Mouse (Mus musculus): ENCODE data around the gene Rad51b.

The Rad51b gene

DNA sequence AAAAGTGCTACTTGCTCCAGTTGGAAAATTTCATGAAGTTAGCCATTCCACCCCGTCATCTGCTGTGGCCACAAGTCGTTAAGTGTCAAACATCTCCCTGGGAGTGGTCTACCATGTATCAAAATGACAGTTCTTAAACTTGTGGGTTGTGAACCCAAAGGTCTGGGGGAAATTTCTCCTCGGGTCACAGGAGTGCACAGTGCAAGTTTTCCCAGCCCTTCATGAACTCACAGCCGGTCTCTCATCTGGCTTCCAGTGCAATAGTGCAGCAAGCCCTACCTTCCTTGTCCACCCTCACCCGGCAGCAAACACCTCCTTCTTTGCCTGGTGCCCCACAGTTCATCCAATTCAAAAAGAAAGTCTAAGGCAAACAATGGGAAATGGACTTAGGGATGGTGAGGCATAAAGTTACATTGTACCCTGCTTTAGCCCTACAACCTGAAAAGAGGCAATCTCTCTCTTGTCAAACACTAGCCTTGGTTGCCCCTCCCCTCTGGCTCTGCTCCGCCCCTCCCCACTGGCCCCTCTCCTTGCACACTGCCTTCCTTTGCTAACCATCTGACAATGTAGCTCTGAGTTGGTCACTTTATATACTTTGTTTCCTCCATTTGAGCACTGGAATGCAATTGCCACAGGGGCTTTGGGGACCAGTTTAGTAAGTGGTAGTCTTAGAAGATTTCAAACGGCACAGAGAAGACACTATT is 390.8 kb downstream of the Rad51b start:
- DNase-seq (ENCODE audit: low spot score) = no peak

GRCm38 (mm10) chr12:79689299-79689698 is 392.2 kb downstream of the Rad51b start:
- no peak for DNase-seq (ENCODE audit: low spot score)

DNA sequence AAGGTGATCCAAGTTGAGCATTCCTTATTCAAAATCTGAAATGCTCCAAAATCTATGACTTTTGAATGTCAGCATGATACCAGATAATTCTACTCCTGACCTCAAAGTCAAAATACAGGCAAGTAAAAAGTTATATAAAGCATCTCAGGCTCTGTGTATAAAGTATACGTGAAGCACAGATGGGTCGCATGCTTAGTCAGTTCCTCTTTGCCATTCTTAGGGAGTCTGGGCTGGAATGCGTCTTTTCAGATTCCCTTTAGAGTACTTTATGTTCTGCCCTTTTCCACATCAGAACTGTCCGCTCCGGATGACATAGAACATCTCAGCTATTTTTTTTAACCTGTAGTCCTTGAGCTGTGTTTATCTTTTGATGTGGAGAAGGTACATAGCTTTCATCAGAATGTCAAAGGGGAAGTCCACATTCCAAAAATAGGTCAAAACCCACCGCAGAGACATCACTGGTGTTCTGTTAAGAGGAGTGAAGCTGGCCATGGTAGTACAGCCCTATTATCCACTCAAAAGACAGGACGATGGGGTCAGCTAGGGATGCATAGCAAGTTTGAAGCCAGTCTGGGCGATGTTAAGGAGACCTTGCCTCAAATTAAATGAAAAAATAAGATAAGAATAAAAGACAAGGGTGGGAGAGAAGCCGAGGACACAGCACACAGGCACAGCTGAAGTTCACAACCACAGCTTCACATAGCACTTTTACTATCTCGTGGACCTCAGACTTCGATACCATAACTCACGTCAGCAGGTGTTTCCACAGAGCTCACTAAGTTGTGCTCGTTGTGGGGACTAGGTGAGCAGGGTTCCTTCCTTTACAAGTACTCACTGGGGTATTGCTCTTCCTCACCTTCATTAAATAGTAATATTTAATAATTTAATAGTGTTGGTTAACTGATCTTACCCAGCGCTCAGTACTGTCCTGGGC is 395.1 kb downstream of the Rad51b start:
- DNase-seq (ENCODE audit: low spot score) = no peak

DNA sequence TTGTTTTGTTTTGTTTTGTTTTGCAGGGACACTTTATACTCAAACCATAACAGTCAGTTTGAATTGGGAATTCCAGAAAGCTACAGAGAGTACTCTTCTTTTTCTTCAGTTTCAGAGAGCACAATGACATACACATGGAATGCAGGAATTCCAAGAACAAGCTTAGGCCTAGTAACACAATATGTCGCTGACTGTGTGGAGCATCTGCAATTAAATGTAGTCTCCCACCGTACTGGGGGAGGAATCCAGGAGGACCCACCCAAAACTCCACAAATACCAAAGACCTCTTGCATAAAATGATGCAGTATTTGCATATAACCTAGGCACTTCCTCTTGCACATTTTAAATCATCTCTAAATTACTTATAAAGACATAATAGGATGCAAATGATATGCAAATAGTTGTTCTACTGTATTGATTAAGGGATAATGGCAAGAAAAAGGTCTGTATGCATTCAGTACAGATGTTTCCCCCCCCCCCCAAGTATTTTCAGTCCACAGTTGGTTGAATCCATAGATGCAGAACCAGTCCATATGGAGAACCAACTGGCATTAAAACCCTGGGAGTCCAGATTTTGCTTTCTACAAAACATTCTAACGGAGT is 398.9 kb downstream of the Rad51b start:
- DNase-seq (ENCODE audit: low spot score) = no peak

DNA sequence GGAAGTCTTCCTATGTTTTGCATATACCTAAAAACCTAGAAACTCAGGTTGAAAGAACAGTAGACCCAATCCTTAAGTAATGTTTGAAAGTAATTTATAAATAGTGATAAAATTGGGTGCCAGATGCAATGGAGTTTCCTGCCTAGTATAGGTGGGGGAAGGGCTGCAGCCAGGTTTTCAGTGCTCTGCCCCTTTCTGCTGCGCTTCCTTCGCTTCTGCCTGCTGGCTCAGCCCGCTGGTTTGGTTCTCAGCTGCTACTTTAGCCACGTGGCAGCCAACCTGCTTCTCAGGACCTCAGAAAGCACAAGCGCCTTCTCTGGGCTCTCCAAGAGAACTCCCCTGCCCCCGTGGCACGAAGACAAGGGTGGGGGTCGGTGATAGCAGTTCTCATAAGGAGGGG is 406.5 kb downstream of the Rad51b start:
- no peak for DNase-seq (ENCODE audit: low spot score)

GRCm38 (mm10) chr12:79705501-79706266 is 408.6 kb downstream of the Rad51b start:
- DNase-seq (ENCODE audit: low spot score) = no peak

DNA sequence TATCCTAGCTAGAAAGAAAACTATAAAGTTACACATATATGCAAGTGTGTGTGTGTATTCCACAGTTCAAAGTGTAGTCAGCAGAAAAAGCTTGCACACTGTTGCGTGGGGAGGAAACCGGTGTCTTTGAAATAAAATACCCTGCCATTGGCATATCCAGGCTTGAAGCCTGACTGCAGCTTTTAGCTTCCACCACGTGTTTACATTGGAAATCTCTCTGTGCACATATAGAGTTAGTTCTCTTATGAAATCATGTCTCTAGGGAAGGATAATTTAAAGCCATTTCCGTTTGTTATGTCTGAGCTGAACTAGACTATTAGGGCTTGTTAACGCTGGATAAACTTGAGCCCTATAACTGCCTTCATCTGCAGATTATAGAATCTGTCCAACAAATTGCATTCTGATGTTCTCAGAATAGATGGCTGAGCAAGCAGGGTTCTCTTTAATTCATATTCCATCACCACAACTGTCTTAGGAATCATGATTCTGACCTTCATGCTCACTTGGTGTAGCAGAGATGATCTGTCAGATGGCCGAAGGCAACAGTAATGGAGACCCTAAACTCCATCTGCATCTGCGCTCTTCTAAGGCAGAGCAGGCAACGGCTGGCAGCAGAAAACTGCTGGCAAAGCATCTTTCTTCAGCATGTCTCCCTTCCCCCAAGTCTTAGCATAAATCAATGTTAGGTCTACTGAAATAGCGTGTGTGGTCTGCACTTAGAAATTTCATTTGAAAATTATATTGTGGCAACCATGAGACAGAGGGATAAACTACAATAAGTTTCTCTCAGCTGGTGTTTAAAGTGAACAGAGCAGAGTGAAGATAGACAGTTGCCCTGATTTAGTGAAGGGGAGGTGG is 410.7 kb downstream of the Rad51b start:
- no peak for DNase-seq (ENCODE audit: low spot score)

- DNase-seq (ENCODE audit: low spot score) = no peak
Observed at GRCm38 (mm10) chr12:79708423-79708733, 411.3 kb downstream of the Rad51b start.

DNA sequence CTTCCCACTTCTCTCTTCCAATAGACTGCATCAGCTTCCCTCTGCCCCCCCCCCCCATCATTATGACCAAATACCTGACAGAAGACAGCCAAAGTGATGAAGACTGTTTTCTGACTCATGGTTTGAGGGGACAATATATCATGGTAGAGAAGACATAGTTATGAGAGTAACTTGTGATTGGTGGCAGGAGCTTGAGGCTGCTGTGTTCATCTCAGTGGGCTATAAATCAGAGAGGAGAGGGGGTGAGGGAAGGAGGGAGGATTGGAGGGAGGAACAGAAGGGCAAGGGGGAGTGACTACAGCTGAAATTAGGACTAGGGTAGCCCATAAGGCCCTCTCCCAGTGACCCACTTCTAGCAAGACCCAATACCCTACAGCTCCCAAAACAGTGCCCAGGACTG is 416.2 kb downstream of the Rad51b start:
- DNase-seq (ENCODE audit: low spot score) = no peak

GRCm38 (mm10) chr12:79714484-79714883 is 417.4 kb downstream of the Rad51b start:
- DNase-seq (ENCODE audit: low spot score) = no peak

DNA sequence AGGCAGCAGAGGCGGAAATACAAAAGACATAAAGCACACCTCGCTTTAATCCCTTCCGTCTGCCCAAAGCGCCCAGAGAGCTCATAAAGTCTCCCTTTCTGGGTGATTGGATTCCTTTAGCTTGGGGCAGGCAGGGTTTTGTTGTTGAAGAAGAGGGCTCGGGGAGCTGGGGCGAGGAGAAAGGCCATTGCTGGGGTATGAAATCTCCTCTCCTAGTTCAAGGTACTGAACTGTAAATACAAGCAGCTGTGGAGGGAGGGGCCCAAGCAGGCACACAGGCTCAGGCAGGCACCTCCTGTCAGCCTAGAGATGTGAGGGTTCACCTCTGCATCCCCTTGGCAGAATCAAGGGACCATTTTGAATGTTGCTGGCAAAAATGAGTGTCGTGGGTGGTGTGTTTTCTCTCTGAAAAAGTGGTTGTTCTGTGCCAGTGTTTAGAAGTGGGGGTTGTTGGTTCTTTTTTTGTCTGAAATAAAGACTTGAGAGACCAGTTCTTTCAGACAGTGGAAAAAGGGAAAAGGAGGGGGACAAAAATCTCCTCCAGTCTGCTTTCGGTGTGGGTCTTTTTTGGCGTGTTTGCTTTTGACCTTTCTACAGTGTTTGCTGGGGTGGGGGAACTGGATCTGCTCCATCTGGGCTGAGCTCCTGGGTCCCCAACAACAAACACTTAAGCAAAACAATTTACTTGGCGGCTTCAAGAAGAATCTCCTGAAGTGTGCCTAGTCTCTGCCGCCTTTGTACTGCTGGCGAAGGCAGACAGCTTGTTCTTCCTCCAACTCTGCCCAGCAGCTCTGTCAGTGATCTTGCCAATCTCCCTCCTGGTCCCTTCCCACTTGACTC is 418.6 kb downstream of the Rad51b start:
- DNase-seq (ENCODE audit: low spot score) = no peak

GRCm38 (mm10) chr12:79719091-79719846 is 422.2 kb downstream of the Rad51b start:
- no peak for DNase-seq (ENCODE audit: low spot score)

- no peak for DNase-seq (ENCODE audit: low spot score)
Observed at GRCm38 (mm10) chr12:79719847-79720201, 422.7 kb downstream of the Rad51b start.

DNA sequence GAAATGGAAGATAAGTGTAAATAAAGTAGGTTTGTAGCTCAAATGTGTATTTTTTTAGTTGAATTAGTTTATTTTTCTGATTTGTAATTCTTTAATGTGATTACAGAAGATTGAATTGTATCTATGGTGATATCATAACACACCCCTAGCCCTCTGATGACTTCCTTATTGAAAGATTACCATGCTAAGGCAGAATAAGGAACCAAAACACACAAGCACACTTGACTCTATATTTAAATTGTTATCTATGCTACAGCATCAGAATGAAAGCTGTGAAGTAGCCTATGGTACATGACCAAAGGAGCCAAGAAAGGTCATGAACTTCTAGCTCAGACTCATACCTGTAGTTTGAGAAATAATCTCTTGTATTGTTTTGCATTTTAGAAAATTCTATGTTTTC is 427.8 kb downstream of the Rad51b start:
- DNase-seq (ENCODE audit: low spot score) = no peak

DNA sequence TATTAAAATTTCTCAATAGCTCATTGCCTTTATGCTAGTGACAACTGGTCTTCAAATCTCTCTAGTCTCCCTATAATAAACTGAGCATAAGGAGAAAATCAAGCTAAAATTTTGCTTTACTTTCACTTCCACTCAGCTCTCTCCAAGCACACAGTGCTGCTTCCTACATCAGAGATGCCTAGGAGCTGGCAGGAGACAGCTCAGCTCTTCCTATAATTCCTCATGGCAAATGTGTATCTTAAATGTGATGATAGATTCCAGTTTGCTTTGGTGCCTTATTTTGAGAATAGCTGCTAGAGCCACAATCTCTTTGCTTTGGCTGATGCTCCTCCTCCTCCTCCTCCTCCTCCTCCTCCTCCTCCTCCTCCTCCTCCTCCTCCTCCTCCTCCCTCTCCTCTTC is 428.6 kb downstream of the Rad51b start:
- DNase-seq (ENCODE audit: low spot score) = no peak

DNA sequence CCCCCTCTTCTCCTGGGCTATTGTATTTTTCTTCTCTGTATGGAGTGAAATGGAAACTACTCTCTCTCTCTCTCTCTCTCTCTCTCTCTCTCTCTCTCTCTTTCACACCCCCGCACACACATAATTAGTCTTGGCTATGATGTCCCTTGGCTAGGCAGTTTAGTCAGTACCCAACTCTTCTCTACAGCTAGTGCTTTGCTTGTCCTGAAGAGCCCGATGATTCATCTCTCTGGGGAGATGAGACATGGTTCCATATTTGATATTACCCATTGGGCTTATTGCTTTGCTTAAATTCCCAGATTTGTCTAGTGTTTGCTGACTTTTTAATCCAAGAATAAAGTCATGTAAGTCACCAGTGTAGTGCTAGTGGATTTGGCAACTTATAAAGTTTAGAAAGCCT is 429.0 kb downstream of the Rad51b start:
- no peak for DNase-seq (ENCODE audit: low spot score)

DNA sequence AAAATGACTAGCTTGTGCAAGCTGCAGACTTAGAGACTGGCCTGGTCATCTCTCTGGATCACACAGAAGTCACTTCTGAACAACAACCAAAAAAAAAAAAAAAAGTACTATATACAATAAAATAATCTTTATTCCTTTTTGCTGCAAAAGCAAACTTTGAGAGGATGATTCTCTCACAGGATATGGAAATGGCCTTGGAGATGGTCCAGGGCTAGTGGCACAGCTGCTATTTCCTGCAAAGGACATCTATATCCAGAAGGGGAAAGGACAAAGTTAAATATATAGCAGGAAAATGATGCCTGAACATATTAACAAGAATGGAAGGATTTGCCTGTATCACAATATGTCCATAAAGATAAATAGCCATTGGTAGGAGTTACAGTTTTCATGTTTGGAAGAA is 429.9 kb downstream of the Rad51b start:
- no peak for DNase-seq (ENCODE audit: low spot score)

DNA sequence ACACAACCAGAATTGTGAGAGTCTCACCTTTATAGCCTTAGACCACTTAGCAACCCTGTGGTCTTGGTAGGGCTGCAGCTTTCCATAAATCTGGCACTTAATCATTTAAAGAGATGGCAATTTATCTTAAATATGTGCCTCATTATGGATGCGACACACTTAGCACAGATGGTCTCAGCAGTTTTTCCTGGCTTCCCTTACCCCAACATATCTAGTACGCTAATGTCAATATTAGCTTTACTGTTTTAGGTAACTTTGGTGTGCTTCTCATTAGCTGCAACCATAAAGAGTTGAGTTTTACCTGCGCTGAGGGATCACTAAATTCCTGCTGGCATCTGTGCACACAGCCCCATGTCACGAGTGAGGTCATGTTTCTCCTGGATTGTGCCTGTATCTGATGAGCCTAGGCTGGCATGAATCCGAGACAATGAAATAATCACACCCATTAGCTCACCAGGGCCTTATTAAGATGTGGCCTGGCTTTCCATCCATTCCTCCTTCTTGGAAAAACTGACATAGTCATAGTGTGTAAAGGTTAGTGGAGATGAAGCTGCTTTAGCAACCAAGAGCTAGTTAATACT is 432.9 kb downstream of the Rad51b start:
- DNase-seq (ENCODE audit: low spot score) = no peak

GRCm38 (mm10) chr12:79731905-79732304 is 434.8 kb downstream of the Rad51b start:
- DNase-seq (ENCODE audit: low spot score) = no peak

All from layer of hippocampus, adult 9-10 months (tissue).